Mouse (Mus musculus) G1E (cell line): ENCODE measurements around the gene Uqcr10.

ENCODE experiments used
- CTCF ChIP-seq: IDR thresholded peaks from 2 replicates; pipeline ENCODE4 v1.5.1; 2012; ENCODE audit warnings: low read depth, low read length, inconsistent platforms, mixed read lengths
- GATA1 ChIP-seq: IDR thresholded peaks from 2 replicates; pipeline ENCODE4 v1.6.1; 2012; ENCODE audit warnings: borderline replicate concordance, low read length, inconsistent platforms, mixed read lengths
- GATA2 ChIP-seq: IDR thresholded peaks from 2 replicates; pipeline ENCODE4 v1.6.1; 2012; ENCODE audit warnings: low read depth, low read length, inconsistent platforms, borderline replicate concordance
- POLR2AphosphoS5 ChIP-seq: IDR thresholded peaks from 2 replicates; pipeline ENCODE4 v1.6.1; 2012; ENCODE audit warnings: low read depth, low read length, inconsistent platforms; ENCODE audit not compliant: insufficient replicate concordance
- TAL1 ChIP-seq: conservative IDR thresholded peaks from 2 replicates; pipeline ENCODE4 v1.6.1; 2012; ENCODE audit warnings: low read depth, low read length, inconsistent platforms, mixed read lengths

- no peak for TF ChIP-seq CTCF
- no peak for TF ChIP-seq POLR2AphosphoS5
- no peak for TF ChIP-seq TAL1
- no peak for TF ChIP-seq GATA2
- no peak for TF ChIP-seq GATA1
These were observed 20.0 kb downstream of the Uqcr10 start for GRCm38 (mm10) chr11:4684186-4684585.
